Comparison of ENCODE assay signal across 9 mouse cellular contexts in the genomic region with DNA sequence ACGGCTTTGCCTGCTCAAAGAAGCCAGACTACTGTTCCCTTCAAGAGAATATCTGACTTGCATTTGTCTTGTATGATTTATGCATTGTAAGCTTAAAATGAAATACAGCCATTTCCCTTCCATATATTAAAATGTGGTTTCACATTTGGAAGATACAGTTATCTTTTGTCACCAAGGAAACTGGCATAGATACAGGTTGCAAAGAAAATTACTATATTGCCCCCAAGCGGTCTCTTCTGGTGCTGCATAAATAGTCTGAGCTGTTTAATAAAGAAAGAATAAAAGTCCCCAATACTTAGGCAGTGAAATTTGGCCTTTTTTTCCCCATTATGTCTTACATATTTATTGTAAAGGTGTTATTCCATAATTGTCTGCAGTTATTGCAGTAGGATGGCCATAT.
DNase-seq lines count a peak whose midpoint lies in the region; ATAC-seq and TF ChIP-seq lines count a peak whose summit lies in the region.
"Had no signal": no experiment of that assay in that cellular context is flagged by ENCODE, and none has a peak within 500 bp of the region (broad histone marks: within the 10 kb centered on the region; RNA-seq: fewer than 3 reads in every experiment).

No protein-coding gene starts in this region.

- peaks cover 4% of the 10 kb centered on the region; the same call in 1 of the 2 replicates for H3K27me3 ChIP-seq in midbrain, postnatal 0 days (ENCODE audit: insufficient read depth, low read length)
- H3K27me3 ChIP-seq: heart, embryonic 15.5 days had no signal

- no peaks in the 10 kb centered on the region for H3K4me1 ChIP-seq in midbrain, postnatal 0 days (ENCODE audit: insufficient read depth, low read length)
- H3K4me1 ChIP-seq: heart, embryonic 15.5 days had no signal

- no peak overlapping the region for H3K9ac ChIP-seq in midbrain, postnatal 0 days (replicated peaks; ENCODE audit: low read length, poor library complexity, severe bottlenecking)
- H3K9ac ChIP-seq: heart, embryonic 15.5 days had no signal

- ATAC-seq in midbrain, postnatal 0 days (ENCODE audit: low FRiP score) = peak; percentile 58

- H3K4me3 ChIP-seq in midbrain, postnatal 0 days (ENCODE audit: low read depth, low read length) = no peak overlapping the region
- H3K4me3 ChIP-seq: heart, embryonic 15.5 days had no signal

- WGBS in midbrain, postnatal 0 days = 24% methylated on average over 2 of the region's 2 CpGs

- TF ChIP-seq CTCF in midbrain, postnatal 0 days (IDR thresholded peaks at IDR 0.05) = peak; percentile 78

- H3K9me3 ChIP-seq in midbrain, postnatal 0 days (ENCODE audit: low read length) = no peaks in the 10 kb centered on the region
- H3K9me3 ChIP-seq: heart, embryonic 15.5 days had no signal

- H3K4me2 ChIP-seq in midbrain, postnatal 0 days (ENCODE audit: low read depth, low read length, poor library complexity, severe bottlenecking) = no peak overlapping the region
- H3K4me2 ChIP-seq: heart, embryonic 15.5 days had no signal

- H3K27ac ChIP-seq in midbrain, postnatal 0 days (ENCODE audit: low read depth, low read length) = no peak overlapping the region; the same call in 1 of the 2 replicates
- H3K27ac ChIP-seq: heart, embryonic 15.5 days had no signal

- H3K36me3 ChIP-seq in midbrain, postnatal 0 days (ENCODE audit: insufficient read depth, low read length) = no peaks in the 10 kb centered on the region
- H3K36me3 ChIP-seq: heart, embryonic 15.5 days had no signal

- peak; percentile 25 for DNase-seq in gastrocnemius, postnatal 10 days
- DNase-seq in gastrocnemius, adult 8-10 months (ENCODE audit: low spot score in 2 of 2) = no peak
- DNase-seq in thymus, postnatal 0 days (ENCODE audit: low spot score) = peak; percentile 23
- DNase-seq in thymus, postnatal 36 days = no peak
- peak; percentile 18 for DNase-seq in embryo, embryonic 9.5 days (ENCODE audit: extremely low spot score)
- DNase-seq in layer of hippocampus, adult 11-12 months (ENCODE audit: low spot score) = peak; percentile 62
- peak; percentile 82 for DNase-seq in midbrain, postnatal 0 days (ENCODE audit: low spot score)
- no peak for DNase-seq in spleen, postnatal 14 days (ENCODE audit: low spot score in 2 of 2)

Comparison
In these comparisons a context has a peak if more than half of its experiments do, and no peak if none do; other contexts are left out.
1. DNase-seq: peak in gastrocnemius, postnatal 10 days (single experiment), thymus, postnatal 0 days (single experiment), embryo, embryonic 9.5 days (single experiment), layer of hippocampus, adult 11-12 months (single experiment) and midbrain, postnatal 0 days (single experiment); none in gastrocnemius, adult 8-10 months (0 of 2), thymus, postnatal 36 days (0 of 2) and spleen, postnatal 14 days (0 of 2).